Mouse (Mus musculus): ENCODE measurements around the gene Ufl1. TPM values are rescaled to one million over a fixed set of nuclear protein-coding genes. Genes with fewer than 3 reads are reported as not detected.
A peak's percentile ranks its signal among the peaks of the same experiment; 100 is the strongest.
"Not testable (repeated sequence)": the region's sequence is repeated elsewhere in the genome, so short reads cannot be mapped to it uniquely, and the experiment has no call there.

Gene Ufl1
- 0.62 and 1.5 TPM in 2 replicates for polyA plus RNA-seq (2012; ENCODE audit: insufficient read depth, low replicate concordance)

DNA sequence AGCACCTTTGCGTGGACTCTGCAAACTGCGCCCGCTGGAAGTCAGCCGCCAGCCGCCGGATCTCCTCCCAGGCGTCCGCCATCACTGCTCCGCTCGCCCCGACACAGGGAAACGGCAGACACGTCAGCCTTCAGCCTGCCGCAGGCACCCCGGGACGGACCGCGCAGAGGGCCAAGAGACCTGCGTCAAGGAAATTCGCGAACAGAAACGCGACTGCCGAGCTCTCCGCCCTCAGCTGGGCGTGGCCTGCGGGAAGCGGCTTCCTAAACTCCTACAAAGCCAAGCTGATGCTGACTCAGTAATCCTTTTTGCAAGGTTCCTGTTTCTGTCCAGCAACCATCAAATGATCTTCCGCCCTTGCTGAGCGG is at the start of gene Ufl1:
TSS of gene Ufl1 (minus strand) at position 151 of the 368 bp plus-strand sequence.
- Histone ChIP-seq H3K4me1 (peaks cover 16% of the 10 kb centered on the region), H3K4me3 (replicated peaks) (peak within 1 kb of the TSS; percentile 97), H3K36me3 (replicated peaks; ENCODE audit: low read length) (peaks cover 31% of the 10 kb centered on the region), H3K9me3 (no peaks in the 10 kb centered on the region; the same call in 1 of the 2 replicates), H3K27me3 (replicated peaks) (no peaks in the 10 kb centered on the region)
- TF ChIP-seq GATA1 (IDR thresholded peaks at IDR 0.05; ENCODE audit: borderline replicate concordance, low read length) = no peak
- no peak for TF ChIP-seq FLI1 (IDR thresholded peaks at IDR 0.05; ENCODE audit: low read length)

DNA sequence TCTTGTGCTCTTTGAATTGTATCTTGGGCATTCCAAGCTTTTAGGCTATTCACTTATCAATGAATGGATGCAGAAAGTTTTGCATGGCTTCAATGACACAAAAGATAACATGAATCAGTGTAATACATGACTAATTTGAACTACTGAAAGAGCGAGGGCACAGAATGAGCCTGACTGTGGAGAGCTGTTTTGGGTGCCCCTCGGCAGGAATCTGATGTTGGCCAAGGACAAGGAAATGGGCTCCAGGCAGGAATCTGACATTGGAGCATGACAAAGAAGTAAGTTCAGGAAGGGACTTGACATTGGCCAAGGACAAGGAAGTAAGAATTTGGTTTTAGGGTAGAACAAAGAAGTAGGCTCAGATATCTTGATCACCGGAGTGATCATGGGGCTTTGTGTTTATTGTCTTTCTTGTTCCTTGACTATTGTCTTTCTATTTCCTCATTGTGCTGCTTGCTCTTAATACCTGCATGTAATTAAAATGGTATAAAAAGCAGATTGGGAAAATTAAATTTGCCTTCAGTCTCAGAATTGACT is 44.1 kb upstream of the Ufl1 start:
- Histone ChIP-seq H3K4me3 (replicated peaks) (no peak overlapping the region), H3K9me3 (no peaks in the 10 kb centered on the region), H3K36me3 (replicated peaks; ENCODE audit: low read length) (no peaks in the 10 kb centered on the region), H3K27me3 (replicated peaks) (no peaks in the 10 kb centered on the region), H3K4me1 (no peaks in the 10 kb centered on the region)
- TF ChIP-seq GATA1 (IDR thresholded peaks at IDR 0.05; ENCODE audit: borderline replicate concordance, low read length) (no peak), FLI1 (IDR thresholded peaks at IDR 0.05; ENCODE audit: low read length) (no peak)

DNA sequence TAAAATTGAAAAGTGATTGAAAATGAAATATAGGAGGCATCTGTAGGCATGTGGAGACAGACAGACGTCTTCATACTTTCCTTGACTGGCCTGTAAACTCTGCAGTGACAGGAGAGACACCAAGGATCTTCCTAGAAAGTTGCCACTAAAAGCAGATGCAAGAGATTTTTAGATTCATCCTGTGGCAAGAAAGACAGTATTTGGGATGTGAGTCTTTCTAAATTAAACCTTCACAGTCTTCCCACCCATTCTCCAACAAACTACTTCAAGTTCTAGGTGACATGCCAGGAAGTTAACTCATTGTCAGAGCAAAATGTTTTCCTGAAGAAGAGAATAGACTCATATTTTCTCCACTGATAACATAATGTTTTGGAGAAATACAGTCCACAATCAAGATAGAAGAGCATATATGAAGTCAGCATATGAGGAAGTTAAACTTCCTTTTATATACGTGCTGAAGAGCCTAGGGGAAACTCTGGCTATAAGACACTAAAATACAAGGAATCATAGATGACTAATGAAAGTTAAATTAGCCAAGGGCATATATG is 41.1 kb upstream of the Ufl1 start:
- TF ChIP-seq GATA1 (IDR thresholded peaks at IDR 0.05; ENCODE audit: borderline replicate concordance, low read length) (no peak), FLI1 (IDR thresholded peaks at IDR 0.05; ENCODE audit: low read length) (no peak)

DNA sequence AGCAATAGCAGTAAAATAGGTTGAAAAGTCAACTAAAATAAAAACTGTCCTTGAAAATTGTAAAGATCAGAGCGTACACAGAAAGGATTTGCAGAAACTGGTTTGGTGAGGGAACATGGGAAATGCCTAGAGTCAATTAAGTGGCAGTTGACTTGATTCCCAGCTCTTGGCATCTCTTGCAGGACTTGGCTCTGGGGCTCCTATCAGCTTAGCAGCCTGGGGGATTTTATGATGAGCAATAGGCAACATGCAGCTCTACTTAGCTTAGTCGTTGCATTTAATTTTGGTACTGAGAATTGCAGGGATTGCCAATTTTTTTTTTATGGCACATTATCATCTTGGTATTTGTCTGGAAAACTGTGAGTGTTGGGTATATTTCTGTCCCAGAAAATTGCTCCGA is 32.1 kb upstream of the Ufl1 start:
- TF ChIP-seq FLI1 (IDR thresholded peaks at IDR 0.05; ENCODE audit: low read length) = no peak
- Histone ChIP-seq H3K4me3 (replicated peaks) (no peak overlapping the region), H3K27me3 (replicated peaks) (no peaks in the 10 kb centered on the region), H3K4me1 (no peaks in the 10 kb centered on the region), H3K36me3 (replicated peaks; ENCODE audit: low read length) (no peaks in the 10 kb centered on the region), H3K9me3 (0 out of 2 replicates have a peak, but pooled peaks cover 6% of the 10 kb centered on the region)

More for the DNA sequence above, 41.1 kb upstream of the Ufl1 start:
- H3K27me3 ChIP-seq (replicated peaks) = no peaks in the 10 kb centered on the region
- no peaks in the 10 kb centered on the region for H3K36me3 ChIP-seq (replicated peaks; ENCODE audit: low read length)
- H3K9me3 ChIP-seq = no peaks in the 10 kb centered on the region
- H3K4me1 ChIP-seq = no peaks in the 10 kb centered on the region
- H3K4me3 ChIP-seq (replicated peaks) = no peak overlapping the region

DNA sequence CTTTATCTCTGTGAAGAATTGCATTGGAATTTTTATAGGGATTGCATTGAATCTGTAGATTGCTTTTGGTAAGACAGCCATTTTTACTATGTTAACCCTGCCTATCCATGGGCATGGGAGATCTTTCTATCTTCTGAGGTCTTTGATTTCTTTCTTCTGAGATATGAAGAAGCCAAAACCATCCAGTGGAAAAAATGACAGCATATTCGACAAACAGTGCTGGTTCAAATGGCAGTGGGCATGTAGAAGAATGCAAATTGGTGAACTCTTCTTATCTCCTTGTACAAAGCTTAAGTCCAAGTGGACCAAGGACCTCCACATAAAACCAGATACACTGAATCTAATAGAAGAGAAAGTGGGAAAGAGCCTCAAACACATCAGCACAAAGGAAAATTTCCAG is 3.4 kb upstream of the Ufl1 start:
- H3K4me1 ChIP-seq = peaks cover 16% of the 10 kb centered on the region
- H3K4me3 ChIP-seq (replicated peaks); H3K9me3 ChIP-seq; H3K36me3 ChIP-seq (replicated peaks; ENCODE audit: low read length); H3K27me3 ChIP-seq (replicated peaks): not testable (repeated sequence)

DNA sequence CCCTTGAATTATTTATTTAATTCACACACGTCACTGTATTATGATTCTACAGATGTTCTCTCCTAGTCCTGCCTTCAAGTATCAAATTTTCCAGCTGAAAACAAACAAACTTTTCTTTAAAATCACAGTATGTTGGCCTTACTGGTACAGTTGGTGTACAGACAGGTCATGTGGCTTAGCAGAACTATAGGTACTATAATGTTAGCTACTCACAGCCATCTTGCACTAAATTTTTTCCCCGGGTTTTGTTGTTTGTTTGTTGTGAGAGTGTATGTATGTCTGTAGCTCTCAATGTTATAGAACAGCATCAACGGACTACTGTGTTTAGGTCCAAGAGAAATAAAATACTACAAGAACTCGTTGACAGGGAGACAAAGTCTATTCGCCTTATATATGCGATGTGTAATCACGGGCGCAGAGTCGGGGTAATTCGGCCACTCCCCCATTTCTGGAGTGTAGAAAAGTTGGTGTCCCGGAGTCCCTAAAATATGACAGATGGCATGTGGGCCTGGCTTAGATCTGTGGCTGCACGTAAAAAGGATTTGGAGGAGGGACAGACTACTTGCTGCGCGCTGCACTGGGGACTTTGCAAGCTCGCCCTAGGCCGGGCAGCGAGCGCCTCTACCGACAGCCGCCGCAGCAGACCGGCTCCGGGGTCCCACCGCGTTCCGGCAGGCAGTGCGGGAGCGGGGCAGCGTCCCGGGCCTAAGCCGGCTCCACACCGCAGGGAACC is 517 bp downstream of the Ufl1 start:
- no peaks in the 10 kb centered on the region; the same call in 1 of the 2 replicates for H3K9me3 ChIP-seq
- H3K36me3 ChIP-seq (replicated peaks; ENCODE audit: low read length) = peaks cover 36% of the 10 kb centered on the region
- H3K4me1 ChIP-seq = peaks cover 16% of the 10 kb centered on the region
- TF ChIP-seq FLI1 (IDR thresholded peaks at IDR 0.05; ENCODE audit: low read length) (no peak), GATA1 (IDR thresholded peaks at IDR 0.05; ENCODE audit: borderline replicate concordance, low read length) (no peak)
- H3K27me3 ChIP-seq (replicated peaks) = no peaks in the 10 kb centered on the region
- peak overlapping the region; percentile 97 for H3K4me3 ChIP-seq (replicated peaks)

DNA sequence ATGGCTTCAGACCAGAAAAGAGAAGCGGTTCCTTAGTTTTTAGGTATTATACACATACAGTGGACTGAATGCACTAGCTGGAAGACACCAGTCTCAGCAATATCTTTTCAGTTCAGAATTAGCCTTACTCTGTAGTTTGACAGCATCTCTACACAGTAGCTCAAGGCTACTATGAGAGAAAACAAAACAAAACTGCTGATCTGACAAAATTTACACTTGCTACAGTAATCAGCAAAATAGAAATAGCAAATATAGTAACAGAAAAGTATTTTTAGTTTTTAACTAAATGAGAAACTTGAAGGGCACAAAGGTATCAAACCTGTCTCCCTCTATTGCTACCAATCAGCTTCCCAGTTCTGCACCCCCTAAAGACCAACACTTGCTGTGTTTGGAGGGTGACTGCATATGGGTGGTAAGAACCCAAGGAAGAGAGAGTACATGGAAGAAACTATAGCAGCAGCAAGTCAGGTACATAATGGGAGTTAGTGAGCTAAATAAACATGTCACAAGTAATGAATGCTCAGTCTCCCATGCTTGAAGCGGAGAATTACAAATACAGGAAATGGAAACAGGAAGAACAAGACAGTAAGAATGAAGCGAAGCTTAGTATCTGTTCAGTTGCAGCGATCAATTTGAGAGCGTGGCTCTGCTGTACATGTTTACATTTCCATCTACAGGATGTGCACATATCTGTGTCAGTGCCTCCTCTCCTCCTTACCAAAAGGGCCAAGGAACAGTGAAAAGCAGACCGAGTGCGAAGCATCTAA is 8.6 kb downstream of the Ufl1 start:
- Histone ChIP-seq H3K36me3 (replicated peaks; ENCODE audit: low read length) (peaks cover 100% of the 10 kb centered on the region), H3K4me3 (replicated peaks) (no peak overlapping the region), H3K9me3 (no peaks in the 10 kb centered on the region; the same call in 1 of the 2 replicates), H3K4me1 (peaks cover 4% of the 10 kb centered on the region; the same call in 1 of the 2 replicates), H3K27me3 (replicated peaks) (no peaks in the 10 kb centered on the region)
- TF ChIP-seq FLI1 (IDR thresholded peaks at IDR 0.05; ENCODE audit: low read length) (no peak), GATA1 (IDR thresholded peaks at IDR 0.05; ENCODE audit: borderline replicate concordance, low read length) (no peak)

DNA sequence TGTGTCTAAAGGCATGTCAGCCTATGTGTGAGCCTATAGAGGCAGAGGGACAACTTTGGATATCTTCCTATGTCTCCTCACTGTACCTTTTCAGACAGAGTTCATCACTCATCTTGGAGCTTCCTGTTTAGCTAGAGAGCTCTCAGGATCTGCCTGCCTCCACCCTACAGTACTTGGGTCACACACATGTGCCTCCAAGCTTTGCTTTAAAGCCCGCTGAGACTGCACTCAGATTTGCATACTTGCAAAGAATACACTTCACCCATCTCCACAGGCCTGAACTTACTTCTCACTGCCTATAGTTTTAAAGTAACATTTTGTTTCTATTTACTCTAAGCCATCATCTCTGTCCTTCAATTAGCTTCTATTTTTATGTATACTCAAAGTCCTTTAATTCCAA is 9.7 kb downstream of the Ufl1 start:
- Histone ChIP-seq H3K4me3 (replicated peaks) (no peak overlapping the region), H3K27me3 (replicated peaks) (no peaks in the 10 kb centered on the region), H3K4me1 (peaks cover 4% of the 10 kb centered on the region; the same call in 1 of the 2 replicates), H3K9me3 (no peaks in the 10 kb centered on the region; the same call in 1 of the 2 replicates), H3K36me3 (replicated peaks; ENCODE audit: low read length) (peaks cover 100% of the 10 kb centered on the region)
- no peak for TF ChIP-seq FLI1 (IDR thresholded peaks at IDR 0.05; ENCODE audit: low read length)
- TF ChIP-seq GATA1 (IDR thresholded peaks at IDR 0.05; ENCODE audit: borderline replicate concordance, low read length) = no peak

DNA sequence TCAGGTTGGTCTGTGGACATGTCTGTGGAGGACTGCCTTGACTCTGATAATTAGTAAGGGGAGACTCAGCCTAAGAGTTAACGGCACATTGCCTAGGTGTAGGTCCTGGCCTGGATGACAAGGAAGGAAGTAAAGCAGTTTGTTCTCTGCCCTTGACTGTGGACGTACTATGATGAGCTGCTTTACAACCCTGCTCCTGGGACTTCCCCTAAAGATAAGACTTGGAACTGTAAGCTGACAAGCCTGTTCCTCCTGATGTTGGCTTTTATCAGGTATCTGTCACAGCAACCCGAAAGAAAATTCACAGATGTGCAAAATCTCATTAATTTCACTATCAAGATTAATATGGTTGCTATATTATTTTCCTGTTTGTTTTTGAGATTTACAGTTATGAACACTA is 14.5 kb downstream of the Ufl1 start:
- no peak overlapping the region for H3K4me3 ChIP-seq (replicated peaks)
- H3K27me3 ChIP-seq (replicated peaks) = no peaks in the 10 kb centered on the region
- peaks cover 7% of the 10 kb centered on the region for H3K4me1 ChIP-seq
- no peaks in the 10 kb centered on the region for H3K9me3 ChIP-seq
- TF ChIP-seq FLI1 (IDR thresholded peaks at IDR 0.05; ENCODE audit: low read length) (no peak), GATA1 (IDR thresholded peaks at IDR 0.05; ENCODE audit: borderline replicate concordance, low read length) (no peak)
- H3K36me3 ChIP-seq (replicated peaks; ENCODE audit: low read length) = peaks cover 91% of the 10 kb centered on the region

Data from megakaryocyte, embryonic 14.5 days (primary cell).